Mouse (Mus musculus) cerebellum, postnatal 36 days (tissue): ENCODE measurements at regions not wholly inside any gene's neighbourhood (a gene's known extent, or its start where the extent isn't known, plus 50 kb on each side); places are given as distances from the start of the nearest gene placed in this dataset.

Experiments used
- DNase-seq, 2 experiments: peaks; one replicate each; pipeline ENCODE4 v3.0.0; 2021 to 2022; ENCODE audit warnings: mixed read lengths in 2 of 2

GRCm38 (mm10) chr13:112134701-112135100 is 153.6 kb upstream of the Ankrd55 start:
- no peak for DNase-seq

- no peak for DNase-seq
These were observed 152.5 kb upstream of the Ankrd55 start for GRCm38 (mm10) chr13:112135777-112136176.

- no peak for DNase-seq
These were observed 151.4 kb upstream of the Ankrd55 start for GRCm38 (mm10) chr13:112136850-112137249.

- DNase-seq, result no peak
These were observed 147.4 kb upstream of the Ankrd55 start for GRCm38 (mm10) chr13:112140871-112141270.

- no peak for DNase-seq
These were observed 143.6 kb upstream of the Ankrd55 start for GRCm38 (mm10) chr13:112144393-112145348.

- peak; percentile 51 to 53 for DNase-seq
These were observed 135.4 kb upstream of the Ankrd55 start for GRCm38 (mm10) chr13:112152614-112153550.

GRCm38 (mm10) chr13:112153681-112154127 is 134.5 kb upstream of the Ankrd55 start:
- peak; percentile 21 for DNase-seq

- no peak for DNase-seq
These were observed 128.7 kb upstream of the Ankrd55 start for GRCm38 (mm10) chr13:112159430-112160172.

GRCm38 (mm10) chr13:112160173-112160641 is 128.0 kb upstream of the Ankrd55 start:
- DNase-seq, result peak in 1 of 2 experiments; percentile 12

- no peak for DNase-seq
These were observed 127.5 kb upstream of the Ankrd55 start for GRCm38 (mm10) chr13:112160726-112161125.

GRCm38 (mm10) chr13:112161886-112162285 is 126.4 kb upstream of the Ankrd55 start:
- DNase-seq, result no peak

GRCm38 (mm10) chr13:112165921-112166320 is 122.3 kb upstream of the Ankrd55 start:
- no peak for DNase-seq

GRCm38 (mm10) chr13:112166338-112166802 is 121.9 kb upstream of the Ankrd55 start:
- no peak for DNase-seq

- no peak for DNase-seq
These were observed 119.8 kb upstream of the Ankrd55 start for GRCm38 (mm10) chr13:112168468-112168867.

- no peak for DNase-seq
These were observed 117.4 kb upstream of the Ankrd55 start for GRCm38 (mm10) chr13:112170872-112171271.

- DNase-seq, result no peak
These were observed 116.1 kb upstream of the Ankrd55 start for GRCm38 (mm10) chr13:112171940-112172715.

- DNase-seq, result no peak
These were observed 114.3 kb upstream of the Ankrd55 start for GRCm38 (mm10) chr13:112173973-112174372.

GRCm38 (mm10) chr13:112178031-112178430 is 110.2 kb upstream of the Ankrd55 start:
- no peak for DNase-seq

- no peak for DNase-seq
These were observed 104.3 kb upstream of the Ankrd55 start for GRCm38 (mm10) chr13:112183996-112184395.

GRCm38 (mm10) chr13:112185116-112185515 is 103.1 kb upstream of the Ankrd55 start:
- DNase-seq, result no peak

GRCm38 (mm10) chr13:112187226-112187625 is 101.0 kb upstream of the Ankrd55 start:
- DNase-seq, result no peak
